Mouse (Mus musculus): ENCODE data around the gene Gm8237. TPM values are rescaled to one million over a fixed set of nuclear protein-coding genes. Genes with fewer than 3 reads are reported as not detected.
"Not testable (repeated sequence)": the region's sequence is repeated elsewhere in the genome, so short reads cannot be mapped to it uniquely, and the experiment has no call there.

The Gm8237 gene
- 0.36 TPM in 2 replicates for polyA plus RNA-seq (2015; fragmentation: Nextera tagmentation; extraction: Ambion mirVana)

DNA sequence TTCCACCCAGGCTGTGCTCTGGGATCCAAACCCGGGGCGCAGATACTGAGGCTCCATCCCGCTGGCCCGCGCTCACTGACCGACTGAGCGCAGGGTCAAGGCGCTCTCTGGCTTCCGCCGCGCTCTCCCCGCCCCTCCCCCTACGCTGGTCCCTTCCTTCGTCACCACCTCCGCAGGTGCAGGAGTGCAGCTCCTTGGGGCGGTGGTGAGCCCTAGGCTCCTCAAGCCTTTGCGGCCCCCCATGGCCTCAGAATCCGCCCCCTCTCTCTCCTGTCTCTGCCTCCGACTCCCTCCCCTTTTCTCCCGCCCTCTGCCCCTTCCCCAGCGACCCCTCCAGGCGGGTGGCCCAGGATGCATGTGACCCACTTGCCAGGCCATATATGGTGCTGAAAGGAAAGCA is at the start of gene Gm8237:
Gm8237 (minus strand) TSS at position 142 of the 400 bp plus-strand sequence.
- not testable (repeated sequence) for H3K4me1 ChIP-seq; ATAC-seq (ENCODE audit: insufficient read depth, low FRiP score, low read depth); H3K9ac ChIP-seq; H3K36me3 ChIP-seq; H3K27me3 ChIP-seq (replicated peaks); H3K27ac ChIP-seq; H3K9me3 ChIP-seq
- peak within 1 kb of the TSS; percentile 37 for H3K4me3 ChIP-seq (replicated peaks)
- 2% methylated on average over 12 of the region's 22 CpGs for WGBS
- peak within 1 kb of the TSS; percentile 69 for H3K4me2 ChIP-seq

DNA sequence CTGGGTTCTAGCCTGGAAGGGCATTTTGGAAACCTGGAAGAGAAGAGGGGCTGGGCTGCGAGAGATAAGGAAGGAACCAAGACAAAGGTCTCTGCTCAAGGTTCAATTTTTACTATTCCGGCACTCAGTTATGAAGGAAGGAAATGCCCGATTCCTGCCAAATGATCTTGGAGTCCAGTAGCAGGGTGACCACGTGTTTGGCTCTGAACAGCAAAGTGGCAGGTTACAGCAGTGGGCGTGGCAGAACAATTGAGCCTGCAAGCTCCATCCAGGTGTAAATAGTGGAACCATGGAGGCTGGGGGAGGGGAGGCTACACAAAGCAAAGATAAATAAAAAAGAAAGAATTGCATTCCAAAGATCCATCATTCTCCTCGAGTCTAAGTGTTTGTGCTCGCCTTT is 43.1 kb upstream of the Gm8237 start:
- H3K9me3 ChIP-seq; ATAC-seq (ENCODE audit: insufficient read depth, low FRiP score, low read depth); H3K4me3 ChIP-seq (replicated peaks); H3K4me2 ChIP-seq; H3K4me1 ChIP-seq; H3K9ac ChIP-seq; H3K27ac ChIP-seq; H3K36me3 ChIP-seq; H3K27me3 ChIP-seq (replicated peaks): not testable (repeated sequence)
- WGBS = 66% methylated on average over 7 of the region's 7 CpGs

DNA sequence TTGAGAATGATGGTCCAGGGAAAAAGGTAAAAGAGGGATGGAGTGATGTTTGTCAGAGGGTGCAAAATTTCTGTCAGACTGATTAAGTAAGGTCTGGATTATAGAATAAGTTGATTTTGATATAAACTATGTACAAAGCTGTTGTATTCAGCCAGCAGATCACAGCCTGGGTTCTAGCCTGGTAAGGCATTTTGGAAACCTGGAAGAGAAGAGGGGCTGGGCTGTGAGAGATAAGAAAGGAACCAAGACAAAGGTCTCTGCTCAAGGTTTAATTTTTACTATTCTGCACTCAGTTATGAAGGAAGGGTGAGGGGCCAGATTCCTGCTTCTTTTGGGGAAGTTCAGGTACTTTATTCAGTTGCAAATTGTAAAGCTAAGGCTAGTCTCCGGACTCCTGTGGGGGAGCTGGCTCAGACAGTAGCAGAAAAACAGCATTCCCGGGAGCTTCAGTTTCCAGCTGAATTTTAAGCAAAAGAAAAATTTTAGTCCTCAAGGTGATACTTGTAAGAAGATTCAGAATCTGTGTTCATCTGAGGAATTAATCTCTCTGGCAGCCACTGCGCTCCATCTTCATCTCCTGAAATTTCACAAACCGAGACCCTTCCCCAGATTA is 38.3 kb upstream of the Gm8237 start:
- 86% methylated on average over 4 of the region's 4 CpGs for WGBS
- not testable (repeated sequence) for H3K9ac ChIP-seq; H3K36me3 ChIP-seq; ATAC-seq (ENCODE audit: insufficient read depth, low FRiP score, low read depth); H3K4me3 ChIP-seq (replicated peaks); H3K27me3 ChIP-seq (replicated peaks); H3K27ac ChIP-seq; H3K9me3 ChIP-seq; H3K4me1 ChIP-seq; H3K4me2 ChIP-seq

DNA sequence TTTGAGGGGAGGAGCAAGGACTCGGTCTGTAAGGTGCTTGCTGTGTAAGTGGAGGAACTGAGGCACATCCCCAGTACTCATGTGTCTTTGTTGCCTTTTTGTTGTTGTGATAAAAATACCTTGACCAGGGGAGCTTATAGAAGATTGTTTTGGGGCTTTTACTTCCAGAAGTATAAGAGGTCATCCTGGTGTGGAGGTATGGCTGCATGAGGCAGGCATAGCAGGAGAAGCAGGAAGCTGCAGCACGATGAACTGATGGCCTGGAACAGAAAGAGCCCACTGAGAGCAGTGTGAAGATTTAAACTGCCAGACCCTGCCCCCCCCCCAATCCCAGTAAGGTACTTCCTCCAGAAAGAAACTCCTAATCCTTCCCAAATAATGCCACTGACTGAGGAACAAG is 33.5 kb upstream of the Gm8237 start:
- H3K4me1 ChIP-seq; H3K9me3 ChIP-seq; ATAC-seq (ENCODE audit: insufficient read depth, low FRiP score, low read depth); H3K4me2 ChIP-seq; H3K4me3 ChIP-seq (replicated peaks); H3K27ac ChIP-seq; H3K9ac ChIP-seq; H3K36me3 ChIP-seq; H3K27me3 ChIP-seq (replicated peaks): not testable (repeated sequence)
- 85% methylated on average over 2 of the region's 2 CpGs for WGBS

DNA sequence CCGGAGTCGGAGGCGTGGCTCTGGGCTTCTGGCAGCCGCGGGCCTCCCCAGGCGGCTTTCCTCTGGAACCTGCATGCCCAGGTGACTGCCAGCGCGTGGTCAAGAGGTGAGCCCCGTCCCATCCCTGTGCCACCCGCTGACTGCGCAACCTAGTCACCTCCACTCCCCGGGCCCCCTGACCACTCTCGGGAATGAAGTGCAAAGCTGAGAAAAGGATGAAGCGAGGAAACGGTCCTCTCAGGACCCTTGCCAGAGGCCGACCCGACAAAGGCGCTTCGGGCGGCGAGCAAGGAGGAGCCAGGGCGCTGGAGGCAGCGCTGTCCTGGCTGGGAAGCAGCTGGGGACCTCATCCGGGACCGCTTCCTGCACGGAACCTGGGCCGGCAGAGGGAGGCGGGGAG is 391 bp downstream of the Gm8237 start:
- H3K27ac ChIP-seq; ATAC-seq (ENCODE audit: insufficient read depth, low FRiP score, low read depth); H3K27me3 ChIP-seq (replicated peaks); H3K9me3 ChIP-seq; H3K4me1 ChIP-seq; H3K9ac ChIP-seq; H3K36me3 ChIP-seq: not testable (repeated sequence)
- WGBS = 2% methylated on average over 24 of the region's 28 CpGs
- Histone ChIP-seq H3K4me3 (replicated peaks) (peak overlapping the region; percentile 37), H3K4me2 (peak overlapping the region; percentile 69)

DNA sequence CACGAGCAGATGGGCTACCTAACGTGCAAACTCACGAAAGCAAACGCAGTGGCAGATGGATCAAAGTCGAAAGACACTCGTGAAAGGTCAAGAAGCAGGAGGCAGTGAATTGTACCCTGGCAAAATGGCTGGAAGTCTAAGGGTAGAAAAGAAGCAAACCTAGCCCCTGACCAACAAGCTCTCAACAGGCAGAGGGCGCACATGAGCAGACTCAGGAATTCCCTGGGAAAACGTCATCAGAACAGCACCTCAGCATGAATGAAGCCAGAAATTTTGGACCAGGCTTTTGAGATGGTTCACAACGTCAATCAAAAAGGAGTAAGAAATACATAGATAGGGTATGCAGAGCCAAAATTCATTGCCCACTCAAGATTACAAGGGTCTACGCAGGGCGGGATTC is 1.0 kb downstream of the Gm8237 start:
- not testable (repeated sequence) for H3K4me3 ChIP-seq (replicated peaks); H3K36me3 ChIP-seq; ATAC-seq (ENCODE audit: insufficient read depth, low FRiP score, low read depth); H3K4me2 ChIP-seq; H3K27me3 ChIP-seq (replicated peaks); H3K4me1 ChIP-seq; H3K27ac ChIP-seq; H3K9me3 ChIP-seq; H3K9ac ChIP-seq
- WGBS = 11% methylated on average over 7 of the region's 11 CpGs

DNA sequence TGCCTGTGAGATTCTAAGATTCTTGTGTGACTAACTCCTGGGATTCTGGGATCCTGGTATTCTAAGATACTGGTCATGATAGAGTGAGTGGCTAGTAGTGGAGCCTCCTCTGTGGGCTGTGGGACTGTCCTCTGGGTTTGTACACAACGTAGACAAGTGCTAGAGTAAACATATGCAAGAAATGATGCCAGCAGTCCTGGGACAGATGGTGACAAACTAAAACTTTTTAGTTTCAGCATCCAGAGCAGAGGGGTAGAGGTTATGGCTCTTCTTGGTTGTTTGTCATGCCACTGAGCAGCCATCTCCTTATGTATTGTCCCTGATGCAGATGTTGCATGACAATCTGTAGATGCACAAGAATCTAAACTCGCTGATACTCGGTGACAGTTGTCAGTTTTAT is 24.3 kb downstream of the Gm8237 start:
- ATAC-seq (ENCODE audit: insufficient read depth, low FRiP score, low read depth); H3K9ac ChIP-seq; H3K27ac ChIP-seq; H3K4me1 ChIP-seq; H3K9me3 ChIP-seq; H3K36me3 ChIP-seq; H3K4me2 ChIP-seq; H3K27me3 ChIP-seq (replicated peaks); H3K4me3 ChIP-seq (replicated peaks): not testable (repeated sequence)
- 71% methylated on average over 3 of the region's 3 CpGs for WGBS

DNA sequence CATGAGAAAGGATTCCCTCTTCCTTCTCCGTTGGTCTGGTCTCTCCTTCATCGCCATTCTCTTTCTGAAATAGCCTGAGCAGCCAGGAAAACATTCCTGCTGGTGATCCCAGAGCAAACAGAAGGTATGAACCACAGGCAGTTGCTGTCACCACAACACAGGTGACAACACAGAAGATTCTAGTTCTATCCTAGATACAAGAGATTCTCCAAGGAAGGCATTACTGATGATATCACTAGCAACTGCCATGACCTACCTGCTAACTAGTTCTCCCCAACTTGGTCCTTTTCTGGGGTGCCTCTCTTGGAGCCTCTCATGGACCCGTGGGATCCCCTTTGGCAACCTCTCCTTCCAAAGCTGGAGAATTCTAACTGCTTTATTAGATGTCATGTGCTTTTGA is 50.0 kb downstream of the Gm8237 start, which contains the start of gene Gm3424:
Gm3424 (minus strand) TSS at position 101 of the 400 bp plus-strand sequence.
- not testable (repeated sequence) for H3K9ac ChIP-seq; ATAC-seq (ENCODE audit: insufficient read depth, low FRiP score, low read depth); H3K4me2 ChIP-seq; H3K36me3 ChIP-seq; H3K27ac ChIP-seq; H3K9me3 ChIP-seq; H3K4me3 ChIP-seq (replicated peaks); H3K27me3 ChIP-seq (replicated peaks); H3K4me1 ChIP-seq
- no CpG with 5 or more reads among the region's 3 CpGs for WGBS

DNA sequence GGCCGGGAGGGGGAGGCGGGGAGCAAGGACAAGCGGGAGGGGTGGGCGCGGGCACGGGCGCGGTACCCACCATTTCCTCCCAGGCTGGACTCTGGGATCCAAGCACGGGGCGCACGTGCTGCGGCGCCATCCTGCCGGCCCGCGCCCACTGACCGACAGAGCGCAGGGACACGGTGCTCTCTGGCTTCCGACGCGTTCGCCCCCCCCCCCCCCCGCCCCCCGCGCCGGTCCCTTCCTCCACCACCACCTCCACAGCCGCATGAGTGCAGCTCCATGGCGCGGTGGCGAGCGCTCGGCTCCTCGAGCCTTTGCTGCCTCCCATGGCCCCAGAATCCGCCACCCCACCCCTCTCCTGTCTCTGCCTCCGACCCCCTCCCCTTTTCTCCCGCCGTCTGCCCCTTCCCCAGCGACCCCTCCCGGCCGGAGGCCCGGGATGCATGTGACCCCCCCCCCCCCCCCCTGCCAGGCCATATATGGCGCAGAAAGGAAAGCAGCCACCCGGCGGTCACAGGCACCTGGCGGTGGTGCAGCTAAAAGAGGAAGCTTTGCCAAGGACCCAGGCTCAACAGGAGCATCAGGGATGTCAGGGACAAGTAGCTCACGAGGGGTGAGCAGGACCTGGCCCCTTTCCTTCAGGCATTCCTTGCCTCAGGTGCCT is 67.4 kb downstream of the Gm8237 start:
- H3K4me1 ChIP-seq; ATAC-seq (ENCODE audit: insufficient read depth, low FRiP score, low read depth); H3K4me3 ChIP-seq (replicated peaks); H3K4me2 ChIP-seq; H3K36me3 ChIP-seq; H3K27ac ChIP-seq; H3K9me3 ChIP-seq; H3K9ac ChIP-seq; H3K27me3 ChIP-seq (replicated peaks): not testable (repeated sequence)
- no CpG with 5 or more reads among the region's 47 CpGs for WGBS

Other genes with a start within 250 kb of the Gm8237 start
- gene Gm8265, start 247.4 kb downstream of the Gm8237 start, polyA plus RNA-seq (2015; fragmentation: Nextera tagmentation; extraction: Ambion mirVana) = not detected in 2 replicates
- not detected in 2 replicates for gene Gm9603, start 192.9 kb downstream of the Gm8237 start, polyA plus RNA-seq (2015; fragmentation: Nextera tagmentation; extraction: Ambion mirVana)
- 0.08 TPM in 1 of 2 replicates, not detected in the other for gene Gm3373, start 138.8 kb downstream of the Gm8237 start, polyA plus RNA-seq (2015; fragmentation: Nextera tagmentation; extraction: Ambion mirVana)
- gene Gm3383, start 72.4 kb downstream of the Gm8237 start, polyA plus RNA-seq (2015; fragmentation: Nextera tagmentation; extraction: Ambion mirVana) = 0.61 and 0.68 TPM in 2 replicates
- gene Gm3424, start 50.1 kb downstream of the Gm8237 start, polyA plus RNA-seq (2015; fragmentation: Nextera tagmentation; extraction: Ambion mirVana) = not detected in 2 replicates
- 0.73 and 1.0 TPM in 2 replicates for gene Gm3248, start 81.4 kb upstream of the Gm8237 start, polyA plus RNA-seq (2015; fragmentation: Nextera tagmentation; extraction: Ambion mirVana)
- gene Gm3453, start 98.8 kb upstream of the Gm8237 start, polyA plus RNA-seq (2015; fragmentation: Nextera tagmentation; extraction: Ambion mirVana) = not detected in 2 replicates
- not detected in 2 replicates for gene Gm6337, start 177.9 kb upstream of the Gm8237 start, polyA plus RNA-seq (2015; fragmentation: Nextera tagmentation; extraction: Ambion mirVana)
- gene Gm8206, start 213.6 kb upstream of the Gm8237 start, polyA plus RNA-seq (2015; fragmentation: Nextera tagmentation; extraction: Ambion mirVana) = 1.2 and 1.5 TPM in 2 replicates
- gene Gm3468, start 228.3 kb upstream of the Gm8237 start, polyA plus RNA-seq (2015; fragmentation: Nextera tagmentation; extraction: Ambion mirVana) = 1.6 and 1.9 TPM in 2 replicates
- gene Gm3476, start 245.4 kb upstream of the Gm8237 start, polyA plus RNA-seq (2015; fragmentation: Nextera tagmentation; extraction: Ambion mirVana) = not detected in 2 replicates